Mouse (Mus musculus) stomach, postnatal 0 days (tissue): Measurements from ENCODE around the gene Rtkn. TPM values are rescaled to one million over a fixed set of nuclear protein-coding genes. Genes with fewer than 3 reads are reported as not detected.
A peak's percentile ranks its signal among the peaks of the same experiment; 100 is the strongest.

ENCODE experiments used
- ATAC-seq: fragments of 200-750 bp; cut with Nextera tagmentation; 2 replicates; pipeline ENCODE4 v1.8.0; 2017; ENCODE audit not compliant: low FRiP score, low TSS enrichment
- DNase-seq: peaks from one replicate; pipeline ENCODE4 v3.0.0-alpha.2; 2016; ENCODE audit warnings: low spot score
- H3K27ac ChIP-seq: fragments of 300-500 bp; sonication (generic); replicated peaks from 2 replicates; pipeline ENCODE4 v1.5.1; 2014; ENCODE audit warnings: mild to moderate bottlenecking, control low read depth
- H3K27me3 ChIP-seq: fragments of 300-500 bp; sonication (generic); 2 replicates; pipeline ENCODE4 v1.6.1; 2014; ENCODE audit warnings: low read length; ENCODE audit not compliant: control insufficient read depth, insufficient read depth
- H3K36me3 ChIP-seq: fragments of 300-500 bp; sonication (generic); 2 replicates; pipeline ENCODE4 v1.6.1; 2014; ENCODE audit warnings: low read length, mixed read lengths; ENCODE audit not compliant: control insufficient read depth, insufficient read depth
- H3K4me1 ChIP-seq: fragments of 300-500 bp; sonication (generic); replicated peaks from 2 replicates; pipeline ENCODE4 v1.6.1; 2014; ENCODE audit warnings: antibody characterized with exemption; ENCODE audit not compliant: control insufficient read depth, insufficient read depth
- H3K4me2 ChIP-seq: fragments of 300-500 bp; sonication (generic); replicated peaks from 2 replicates; pipeline ENCODE4 v1.6.1; 2014; ENCODE audit warnings: low read depth, mild to moderate bottlenecking, control low read depth, moderate library complexity
- H3K4me3 ChIP-seq: fragments of 300-500 bp; sonication (generic); 2 replicates; pipeline ENCODE4 v1.5.1; 2014; ENCODE audit warnings: low read depth, low read length, control low read depth
- H3K9ac ChIP-seq: fragments of 300-500 bp; sonication (generic); 2 replicates; pipeline ENCODE4 v1.6.1; 2014; ENCODE audit warnings: mild to moderate bottlenecking, low read length, control low read depth, mixed read lengths
- H3K9me3 ChIP-seq: fragments of 300-500 bp; sonication (generic); 2 replicates; pipeline ENCODE4 v1.6.1; 2016; ENCODE audit warnings: low read length; ENCODE audit not compliant: control insufficient read depth
- CTCF ChIP-seq: IDR thresholded peaks from 2 replicates; pipeline ENCODE4 v1.5.1; 2016; ENCODE audit warnings: antibody characterized with exemption, low read depth, mild to moderate bottlenecking, moderate library complexity
- EP300 ChIP-seq: optimal IDR thresholded peaks from 2 replicates; pipeline ENCODE3; 2016; ENCODE audit warnings: antibody characterized with exemption
- WGBS: fragments of 180-500 bp; shearing (Covaris S2); extraction: QIAGEN DNeasy Blood & Tissue Kit; methylation state at CpG from one replicate; pipeline ENCODE4 v1.1.7; 2014; 5-methylcytosine and 5-hydroxymethylcytosine counted together
- polyA plus RNA-seq: library from polyadenylated mRNA; unstranded; fragments of >200 nt; fragmentation: Nextera tagmentation; extraction: Ambion mirVana; gene quantifications from 2 replicates; pipeline ENCODE4 v1.2.1, GENCODE M21; 2015

Rtkn gene
- polyA plus RNA-seq, 1 experiment from 2014 or later, result 18.5 TPM

DNA sequence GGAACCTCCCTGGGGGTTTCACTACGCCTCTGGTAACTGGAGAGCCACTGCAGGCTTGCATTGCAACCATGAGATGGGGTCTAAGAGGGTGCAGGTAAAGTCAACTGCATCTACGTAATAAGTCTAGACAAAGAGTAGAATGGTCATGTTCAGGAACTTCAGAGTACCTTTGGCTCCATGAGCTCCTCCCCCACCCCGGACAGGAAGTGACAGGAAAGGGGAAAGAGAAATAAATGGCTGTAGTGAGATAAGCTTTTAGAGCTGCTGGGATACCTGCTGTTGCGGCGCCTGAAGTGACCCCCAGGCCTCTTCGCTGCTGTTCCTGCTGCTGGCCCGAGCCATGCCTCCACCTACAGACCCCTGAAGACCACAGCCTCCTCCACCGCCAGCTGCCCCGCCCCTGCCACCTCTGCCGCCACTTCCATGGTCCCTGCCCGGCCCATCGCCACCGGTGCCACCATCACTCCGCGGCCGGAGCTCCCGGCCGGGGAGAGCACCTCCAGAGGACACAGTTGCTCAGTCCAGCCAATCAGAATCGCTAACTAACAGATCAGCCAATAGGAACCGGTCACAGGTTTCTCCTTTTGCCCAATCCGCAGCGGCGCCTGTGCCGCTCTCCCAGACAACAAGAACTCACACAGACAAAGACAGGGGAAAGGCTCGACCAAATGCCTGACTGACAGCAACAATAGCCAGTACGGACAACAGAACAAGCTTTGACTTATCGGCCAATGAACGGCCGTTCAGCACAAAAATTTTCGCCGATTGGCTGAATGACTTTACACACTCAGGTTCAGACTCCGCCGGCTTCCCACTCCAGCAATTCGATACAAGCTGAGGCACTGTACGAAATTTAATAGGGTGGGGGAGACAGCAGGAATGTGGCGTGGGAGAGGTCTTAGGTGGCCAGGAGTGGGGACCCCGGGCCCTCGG is 14.1 kb upstream of the Rtkn start, which contains the start of gene Wbp1:
TSS of gene Wbp1 (minus strand) at position 630 of the 933 bp plus-strand sequence.
- Histone ChIP-seq H3K36me3 (peaks cover 5% of the 10 kb centered on the region), H3K4me3 (peak within 1 kb of the TSS; percentile 70), H3K9me3 (no peaks in the 10 kb centered on the region), H3K27ac (peak within 1 kb of the TSS; percentile 92), H3K4me2 (peak within 1 kb of the TSS; percentile 99), H3K4me1 (no peaks in the 10 kb centered on the region; the same call in none of the 2 replicates), H3K27me3 (no peaks in the 10 kb centered on the region), H3K9ac (peak within 1 kb of the TSS; percentile 73)
- under 1% methylated on average over 38 of the region's 38 CpGs for WGBS
- TF ChIP-seq CTCF (peak; percentile 37), EP300 (no peak)
- DNase-seq, result peak; percentile 96
- ATAC-seq, result peak; percentile 96

DNA sequence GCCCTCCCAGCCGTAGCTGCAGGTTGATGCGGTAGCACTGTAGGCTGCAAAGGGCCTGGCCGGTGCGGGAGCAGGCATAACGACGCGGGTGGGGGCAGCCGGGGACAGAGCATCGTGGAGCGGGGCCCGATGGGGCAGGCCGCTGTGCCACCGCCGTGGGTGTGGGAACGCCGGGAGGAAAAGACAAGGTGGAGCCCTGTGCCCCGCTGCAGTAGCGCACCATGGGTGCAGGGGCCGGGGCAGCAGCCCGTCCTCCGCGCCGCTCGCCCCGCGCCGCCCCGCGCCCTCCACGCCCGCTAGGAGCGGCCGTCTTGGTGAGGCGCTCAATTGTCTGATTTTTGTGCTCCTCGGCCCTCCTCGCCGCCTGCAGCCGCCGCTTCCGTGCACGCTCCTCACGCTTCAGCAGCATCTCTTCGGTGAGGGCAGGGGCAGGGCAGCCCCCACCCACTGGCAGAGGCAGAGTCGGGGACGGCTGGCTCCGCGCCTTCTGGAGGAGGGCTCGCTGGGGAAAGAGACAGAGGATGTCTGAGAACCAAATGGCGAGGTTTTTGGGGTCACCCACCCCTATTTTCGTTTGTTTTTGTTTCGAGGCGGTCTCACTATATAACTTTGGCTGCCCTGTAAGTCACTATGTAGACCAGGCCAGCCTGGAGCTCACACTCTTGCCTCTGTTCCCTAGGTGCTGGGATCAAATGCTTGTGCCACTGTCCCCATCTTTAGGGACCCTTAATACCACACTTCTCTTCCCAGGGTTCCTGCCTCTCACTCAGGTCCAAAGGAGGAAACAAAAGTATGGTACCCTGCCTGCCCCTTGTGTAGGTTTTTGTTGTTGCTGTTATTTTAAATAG is 13.2 kb upstream of the Rtkn start:
- peak overlapping the region; percentile 92 for H3K27ac ChIP-seq
- no peak for DNase-seq
- TF ChIP-seq CTCF, result no peak
- no peak for TF ChIP-seq EP300
- H3K9ac ChIP-seq, result peak overlapping the region; percentile 69
- peak overlapping the region; percentile 70 for H3K4me3 ChIP-seq
- H3K9me3 ChIP-seq, result no peaks in the 10 kb centered on the region
- peak; percentile 43; the same call in 1 of the 2 replicates for ATAC-seq
- WGBS, result 1% methylated on average over 51 of the region's 52 CpGs
- peaks cover 5% of the 10 kb centered on the region for H3K36me3 ChIP-seq
- no peaks in the 10 kb centered on the region; the same call in none of the 2 replicates for H3K4me1 ChIP-seq
- H3K27me3 ChIP-seq, result no peaks in the 10 kb centered on the region
- H3K4me2 ChIP-seq, result peak overlapping the region; percentile 99

DNA sequence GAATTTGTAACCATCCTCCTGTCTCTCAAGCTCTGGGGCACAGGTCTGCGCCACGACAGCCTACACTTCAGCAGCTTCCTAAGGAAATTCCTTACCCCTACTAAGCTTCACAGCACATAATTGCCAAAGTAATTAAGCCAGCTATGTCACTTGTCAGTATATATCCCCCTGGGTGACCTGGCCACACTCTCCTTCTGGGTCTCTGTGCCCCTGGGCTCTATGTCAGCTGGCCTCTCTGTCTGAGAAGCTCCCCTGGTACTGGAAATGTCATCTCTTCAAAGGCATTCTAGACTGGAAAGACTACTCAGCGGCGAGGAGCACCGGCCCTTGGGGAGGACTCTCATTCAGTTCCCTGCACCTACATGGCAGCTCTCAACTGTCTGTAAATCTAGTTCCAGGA is 12.3 kb upstream of the Rtkn start:
- H3K4me3 ChIP-seq, result no peak overlapping the region
- H3K27ac ChIP-seq, result no peak overlapping the region
- H3K9me3 ChIP-seq, result no peaks in the 10 kb centered on the region
- TF ChIP-seq EP300 (no peak), CTCF (no peak)
- no peak for DNase-seq
- no peak overlapping the region for H3K4me2 ChIP-seq
- no peak overlapping the region for H3K9ac ChIP-seq
- peaks cover 2% of the 10 kb centered on the region for H3K36me3 ChIP-seq
- H3K27me3 ChIP-seq, result no peaks in the 10 kb centered on the region
- H3K4me1 ChIP-seq, result no peaks in the 10 kb centered on the region; the same call in none of the 2 replicates
- ATAC-seq, result no peak
- WGBS, result 76% methylated on average over 5 of the region's 5 CpGs

DNA sequence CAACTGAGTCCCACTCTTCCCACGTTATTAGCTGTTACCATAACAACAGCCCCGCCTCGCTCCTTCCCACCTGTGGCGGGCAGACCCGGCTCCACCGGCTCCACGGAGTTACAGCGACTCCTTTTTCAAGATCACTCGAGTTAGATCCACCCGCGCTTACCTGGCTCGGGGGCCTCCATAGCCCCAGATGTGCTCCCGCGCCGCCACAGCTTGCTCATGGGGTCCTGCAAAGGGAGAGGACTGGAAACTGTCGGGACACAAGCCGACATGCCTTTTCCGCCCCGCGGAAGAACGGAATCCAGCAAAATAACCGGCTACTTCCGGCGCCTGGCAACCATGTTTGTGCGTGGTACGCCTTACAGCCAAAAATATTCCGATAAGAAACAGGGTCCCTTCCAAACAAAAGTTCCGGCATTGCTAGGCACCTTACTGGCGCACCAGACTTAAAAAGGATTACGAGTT is 10.4 kb upstream of the Rtkn start:
- TF ChIP-seq CTCF, result no peak
- TF ChIP-seq EP300, result no peak
- Histone ChIP-seq H3K36me3 (no peaks in the 10 kb centered on the region), H3K9me3 (no peaks in the 10 kb centered on the region), H3K27me3 (no peaks in the 10 kb centered on the region), H3K4me1 (no peaks in the 10 kb centered on the region; the same call in none of the 2 replicates), H3K4me3 (peak overlapping the region; percentile 80), H3K4me2 (peak overlapping the region; percentile 91), H3K27ac (no peak overlapping the region), H3K9ac (peak overlapping the region; percentile 75)
- DNase-seq (peak; percentile 91), ATAC-seq (peak; percentile 22)
- under 1% methylated on average over 30 of the region's 30 CpGs for WGBS

DNA sequence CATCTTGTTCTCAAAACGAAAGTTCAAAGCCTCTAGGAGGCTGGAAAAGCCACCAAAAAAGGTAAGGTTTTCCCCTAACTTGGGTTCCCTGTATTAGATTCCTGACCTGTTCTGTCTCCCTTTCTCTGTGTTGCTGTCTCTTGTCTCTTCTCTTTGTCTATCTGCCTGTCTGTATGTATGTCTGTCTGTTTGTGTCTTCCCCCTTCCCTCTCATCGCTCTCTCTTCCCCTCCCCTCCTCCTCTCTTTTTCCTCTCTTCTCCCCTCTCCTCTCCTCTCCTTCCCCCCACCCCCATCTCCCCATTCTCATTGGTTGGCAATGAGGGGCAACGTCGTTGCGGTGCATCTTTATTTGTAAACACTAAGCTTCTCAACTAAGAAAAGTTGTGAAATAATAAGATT is 9.9 kb upstream of the Rtkn start, which contains the start of gene Ino80b:
TSS of gene Ino80b (minus strand) at position 101 of the 400 bp plus-strand sequence.
- H3K4me3 ChIP-seq, result peak within 1 kb of the TSS; percentile 80
- DNase-seq (no peak), ATAC-seq (no peak)
- H3K9ac ChIP-seq, result peak within 1 kb of the TSS; percentile 75
- no peak within 1 kb of the TSS for H3K27ac ChIP-seq
- H3K4me2 ChIP-seq, result peak within 1 kb of the TSS; percentile 91
- TF ChIP-seq EP300, result no peak
- no peak for TF ChIP-seq CTCF
- H3K9me3 ChIP-seq, result no peaks in the 10 kb centered on the region
- H3K36me3 ChIP-seq, result no peaks in the 10 kb centered on the region
- H3K4me1 ChIP-seq, result no peaks in the 10 kb centered on the region; the same call in none of the 2 replicates
- WGBS, result 23% methylated on average over 5 of the region's 5 CpGs
- H3K27me3 ChIP-seq, result no peaks in the 10 kb centered on the region
